Mouse (Mus musculus): ENCODE results near the gene Gal3st2. TPM values are rescaled to one million over a fixed set of nuclear protein-coding genes. Genes with fewer than 3 reads are reported as not detected.

Gene Gal3st2
- total and polyA plus RNA-seq, 3 experiments: not detected

- Histone ChIP-seq H3K27me3 (ENCODE audit: control insufficient read depth in 1 of 2, insufficient read depth in 2 of 2, low read length in 2 of 2) (no peaks in the 10 kb centered on the region), H3K27ac (ENCODE audit: control insufficient read depth, low read depth, low read length) (no peak overlapping the region), H3K4me1 (ENCODE audit: control insufficient read depth in 1 of 2, insufficient read depth in 2 of 2, low read length in 2 of 2) (peaks cover 0 to under 1% of the 10 kb centered on the region in 2 experiments; a peak in 1 of 4 replicates), H3K4me3 (ENCODE audit: control insufficient read depth in 1 of 2, insufficient read depth in 1 of 2, low read depth in 2 of 2, low read length in 2 of 2) (no peak overlapping the region), H3K9me3 (replicated peaks; ENCODE audit: insufficient read depth, low read length) (no peaks in the 10 kb centered on the region), H3K79me2 (ENCODE audit: control insufficient read depth, insufficient read depth, low read length, poor library complexity) (no peaks in the 10 kb centered on the region), H3K36me3 (ENCODE audit: control insufficient read depth in 1 of 2, insufficient read depth in 2 of 2, low read length in 2 of 2) (peaks cover 0 to 10% of the 10 kb centered on the region in 2 experiments; a peak in 2 of 4 replicates), H3K9ac (ENCODE audit: control insufficient read depth, low read depth, low read length, poor library complexity, severe bottlenecking) (no peak overlapping the region)
- no peak for DNase-seq (ENCODE audit: low read depth, low spot score)
- no peak for TF ChIP-seq ELF1 (IDR thresholded peaks at IDR 0.05; ENCODE audit: low read depth, low read length)
- no peak for TF ChIP-seq USF1 (IDR thresholded peaks at IDR 0.05; ENCODE audit: low read depth, low read length)
- TF ChIP-seq GATA1 (IDR thresholded peaks at IDR 0.05; ENCODE audit: low read depth, low read length): no peak
- TF ChIP-seq MAFK (IDR thresholded peaks at IDR 0.05; ENCODE audit: borderline replicate concordance, low read depth, low read length): no peak
- no peak for TF ChIP-seq BHLHE40 (IDR thresholded peaks at IDR 0.05; ENCODE audit: borderline replicate concordance, low read depth, low read length)
- TF ChIP-seq CHD1 (IDR thresholded peaks at IDR 0.05; ENCODE audit: low read depth, low read length): no peak
- TF ChIP-seq SIN3A (IDR thresholded peaks at IDR 0.05; ENCODE audit: low read length): no peak
Observed at GRCm38 (mm10) chr1:93818722-93819121, 42.4 kb upstream of the Gal3st2 start.

GRCm38 (mm10) chr1:93823796-93824495 is 37.2 kb upstream of the Gal3st2 start:
- peak; percentile 37 for DNase-seq (ENCODE audit: low read depth, low spot score)
- H3K9ac ChIP-seq (ENCODE audit: control insufficient read depth, low read depth, low read length, poor library complexity, severe bottlenecking): peak overlapping the region; percentile 62; the same call in 1 of the 2 replicates
- H3K4me1 ChIP-seq (ENCODE audit: control insufficient read depth in 1 of 2, insufficient read depth in 2 of 2, low read length in 2 of 2): peaks cover 9 to 15% of the 10 kb centered on the region in 2 experiments; a peak in 3 of 4 replicates
- peak overlapping the region; percentile 62 for H3K27ac ChIP-seq (ENCODE audit: control insufficient read depth, low read depth, low read length)
- H3K79me2 ChIP-seq (ENCODE audit: control insufficient read depth, insufficient read depth, low read length, poor library complexity): peaks cover 3% of the 10 kb centered on the region
- no peaks in the 10 kb centered on the region for H3K27me3 ChIP-seq (ENCODE audit: control insufficient read depth in 1 of 2, insufficient read depth in 2 of 2, low read length in 2 of 2)
- TF ChIP-seq E2F4 (IDR thresholded peaks at IDR 0.05; ENCODE audit: borderline replicate concordance, low read depth, low read length): no peak
- TF ChIP-seq RCOR1 (IDR thresholded peaks at IDR 0.05; ENCODE audit: low read depth, low read length): no peak
- no peak for TF ChIP-seq NRF1 (IDR thresholded peaks at IDR 0.05; ENCODE audit: insufficient read depth, low read depth, low read length, poor library complexity, severe bottlenecking)
- TF ChIP-seq KAT2A (conservative IDR thresholded peaks at IDR 0.05; ENCODE audit: low read depth, low read length): no peak
- TF ChIP-seq MAZ (IDR thresholded peaks at IDR 0.05; ENCODE audit: low read depth, low read length): no peak
- TF ChIP-seq TAL1 (IDR thresholded peaks at IDR 0.05; ENCODE audit: low read length): no peak
- no peak for TF ChIP-seq CHD2 (IDR thresholded peaks at IDR 0.05; ENCODE audit: low read length)
- no peak for TF ChIP-seq POLR2A (IDR thresholded peaks at IDR 0.05; ENCODE audit: control insufficient read depth in 1 of 2, insufficient read depth in 1 of 2, low read depth in 1 of 2, low read length in 2 of 2, poor library complexity in 1 of 2)
- TF ChIP-seq POLR2AphosphoS5 (IDR thresholded peaks at IDR 0.05; ENCODE audit: borderline replicate concordance, low read depth, low read length): no peak
- TF ChIP-seq JUND (IDR thresholded peaks at IDR 0.05; ENCODE audit: low read depth, low read length): no peak
- no peak for TF ChIP-seq RAD21 (IDR thresholded peaks at IDR 0.05; ENCODE audit: low read depth, low read length)
- no peak for TF ChIP-seq USF1 (IDR thresholded peaks at IDR 0.05; ENCODE audit: low read depth, low read length)
- TF ChIP-seq SIN3A (IDR thresholded peaks at IDR 0.05; ENCODE audit: low read length): no peak
- no peak for TF ChIP-seq EP300 (IDR thresholded peaks at IDR 0.05; ENCODE audit: low read depth in 1 of 2, low read length in 2 of 2)
- no peak for TF ChIP-seq ELF1 (IDR thresholded peaks at IDR 0.05; ENCODE audit: low read depth, low read length)
- TF ChIP-seq USF2 (IDR thresholded peaks at IDR 0.05; ENCODE audit: borderline replicate concordance in 1 of 2, insufficient read depth in 1 of 2, low read depth in 1 of 2, low read length in 2 of 2): no peak
- TF ChIP-seq BHLHE40 (IDR thresholded peaks at IDR 0.05; ENCODE audit: borderline replicate concordance, low read depth, low read length): no peak
- TF ChIP-seq MAFK (IDR thresholded peaks at IDR 0.05; ENCODE audit: borderline replicate concordance, low read depth, low read length): no peak
- no peak for TF ChIP-seq ZC3H11A (IDR thresholded peaks at IDR 0.05; ENCODE audit: low read depth, low read length)
- no peak for TF ChIP-seq MXI1 (IDR thresholded peaks at IDR 0.05; ENCODE audit: low read depth, low read length)
- H3K36me3 ChIP-seq (ENCODE audit: control insufficient read depth in 1 of 2, insufficient read depth in 2 of 2, low read length in 2 of 2): peaks cover 4 to 9% of the 10 kb centered on the region in 2 experiments
- no peaks in the 10 kb centered on the region for H3K9me3 ChIP-seq (replicated peaks; ENCODE audit: insufficient read depth, low read length)
- peak overlapping the region in 1 of 2 experiments; percentile 98; a peak in 2 of 4 replicates for H3K4me3 ChIP-seq (ENCODE audit: control insufficient read depth in 1 of 2, insufficient read depth in 1 of 2, low read depth in 2 of 2, low read length in 2 of 2)
